Mouse (Mus musculus): ENCODE measurements at regions not wholly inside any gene's neighbourhood (a gene's known extent, or its start where the extent isn't known, plus 50 kb on each side); places are given as distances from the start of the nearest gene placed in this dataset.

- no peak for TF ChIP-seq GATA1 (IDR thresholded peaks at IDR 0.05; ENCODE audit: borderline replicate concordance, low read length)
- TF ChIP-seq CTCF (IDR thresholded peaks at IDR 0.05; ENCODE audit: low read depth, low read length), result no peak
Measured at GRCm38 (mm10) chr16:77760479-77760878, 158.6 kb upstream of the Gm11146 start.

All from G1E (cell line).